Mouse (Mus musculus): ENCODE measurements around the gene Socs1. TPM values are rescaled to one million over a fixed set of nuclear protein-coding genes. Genes with fewer than 3 reads are reported as not detected.

Socs1 gene
- polyA plus RNA-seq (2014; fragmentation: Nextera tagmentation; extraction: Ambion mirVana) = 4.8 and 5.3 TPM in 2 replicates

DNA sequence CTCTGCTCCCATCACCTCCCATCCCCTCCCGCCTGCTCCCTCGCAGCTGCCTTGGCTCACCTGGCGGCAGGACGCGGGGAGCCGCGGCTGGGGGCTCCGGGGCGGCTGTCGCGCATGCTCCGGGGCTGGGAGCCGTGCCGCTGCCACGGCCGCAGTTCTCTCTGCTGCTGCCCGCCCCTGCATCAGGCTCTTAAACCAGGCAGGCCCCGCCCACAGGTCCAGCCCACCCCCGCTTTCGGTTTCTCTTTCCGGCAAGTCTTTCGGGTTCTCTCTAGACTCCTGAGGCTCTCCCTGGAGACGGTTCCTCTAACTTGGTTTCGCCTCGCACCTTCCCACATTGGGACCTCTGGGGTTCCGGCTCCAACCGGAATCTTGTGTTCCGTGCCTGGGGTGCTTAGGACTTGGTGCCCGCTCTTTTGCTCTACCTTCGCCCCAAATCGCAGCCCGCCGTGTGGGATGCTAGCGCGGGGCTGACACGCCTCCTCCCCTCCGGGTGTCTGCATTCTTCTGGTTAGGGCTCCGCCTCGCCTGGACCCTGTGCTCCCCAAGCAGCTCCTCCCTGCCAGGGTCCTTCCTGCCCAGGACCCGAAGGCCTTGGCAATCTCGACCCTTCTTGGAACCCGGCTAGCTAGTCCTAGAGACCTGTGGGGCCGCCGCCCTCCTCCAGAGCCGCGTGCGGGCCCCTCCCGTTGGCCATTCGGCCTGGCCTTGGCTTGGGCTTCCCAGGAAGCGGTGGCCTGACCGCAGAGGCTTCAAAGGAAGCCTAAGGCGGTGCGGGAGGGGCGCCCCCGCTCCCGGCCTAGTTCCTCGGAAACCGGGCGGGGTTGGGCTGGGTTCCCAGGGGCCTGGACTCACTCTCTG, at the start of gene Socs1:
Gene Socs1 (minus strand): TSS at position 166 of the 861 bp plus-strand sequence.
- Histone ChIP-seq H3K4me2 (peak within 1 kb of the TSS; percentile 92), H3K9me3 (replicated peaks; ENCODE audit: control insufficient read depth, low read length) (no peaks in the 10 kb centered on the region), H3K36me3 (ENCODE audit: control insufficient read depth, insufficient read depth, low read length) (no peaks in the 10 kb centered on the region), H3K27ac (ENCODE audit: low read depth, low read length) (peak within 1 kb of the TSS; percentile 96), H3K4me1 (ENCODE audit: control insufficient read depth, insufficient read depth, low read length) (peaks cover 48% of the 10 kb centered on the region), H3K27me3 (ENCODE audit: control insufficient read depth, insufficient read depth, low read length) (peaks cover 4% of the 10 kb centered on the region; the same call in 1 of the 2 replicates), H3K9ac (ENCODE audit: low read depth, low read length) (peak within 1 kb of the TSS; percentile 84), H3K4me3 (ENCODE audit: low read depth, low read length) (peak within 1 kb of the TSS; percentile 74)
- ATAC-seq (replicated peaks; ENCODE audit: insufficient number of reproducible peaks, low FRiP score, low TSS enrichment) = peak; percentile 81
- under 1% methylated on average over 56 of the region's 59 CpGs for WGBS (ENCODE audit: insufficient replicate concordance)

DNA sequence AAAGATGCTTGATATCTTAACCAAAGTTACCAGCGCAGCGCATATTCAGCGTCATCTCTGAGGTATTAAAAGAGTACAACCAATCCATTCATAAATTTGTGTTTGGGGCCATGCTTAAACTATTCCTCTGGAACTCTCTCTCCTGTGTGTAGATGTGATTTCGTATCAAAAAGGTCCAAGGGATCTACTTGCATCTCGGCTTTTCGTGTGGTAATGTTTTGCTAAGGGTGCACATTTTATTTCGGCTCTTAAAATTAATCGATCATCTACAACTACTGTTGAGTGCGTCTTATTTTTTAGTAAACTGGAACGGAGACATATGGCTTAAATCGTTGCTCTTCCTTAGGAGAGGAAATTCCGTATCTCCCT, 49.2 kb upstream of the Socs1 start:
- Histone ChIP-seq H3K36me3 (ENCODE audit: control insufficient read depth, insufficient read depth, low read length) (no peaks in the 10 kb centered on the region), H3K9ac (ENCODE audit: low read depth, low read length) (peak overlapping the region; percentile 56; the same call in 1 of the 2 replicates), H3K4me3 (ENCODE audit: low read depth, low read length) (peak overlapping the region; percentile 88), H3K9me3 (replicated peaks; ENCODE audit: control insufficient read depth, low read length) (no peaks in the 10 kb centered on the region), H3K27me3 (ENCODE audit: control insufficient read depth, insufficient read depth, low read length) (no peaks in the 10 kb centered on the region), H3K4me1 (ENCODE audit: control insufficient read depth, insufficient read depth, low read length) (peaks cover 23% of the 10 kb centered on the region), H3K4me2 (peak overlapping the region; percentile 94), H3K27ac (ENCODE audit: low read depth, low read length) (no peak overlapping the region)
- ATAC-seq (replicated peaks; ENCODE audit: insufficient number of reproducible peaks, low FRiP score, low TSS enrichment) = no peak
- WGBS (ENCODE audit: insufficient replicate concordance) = 9% methylated on average over 12 of the region's 12 CpGs

DNA sequence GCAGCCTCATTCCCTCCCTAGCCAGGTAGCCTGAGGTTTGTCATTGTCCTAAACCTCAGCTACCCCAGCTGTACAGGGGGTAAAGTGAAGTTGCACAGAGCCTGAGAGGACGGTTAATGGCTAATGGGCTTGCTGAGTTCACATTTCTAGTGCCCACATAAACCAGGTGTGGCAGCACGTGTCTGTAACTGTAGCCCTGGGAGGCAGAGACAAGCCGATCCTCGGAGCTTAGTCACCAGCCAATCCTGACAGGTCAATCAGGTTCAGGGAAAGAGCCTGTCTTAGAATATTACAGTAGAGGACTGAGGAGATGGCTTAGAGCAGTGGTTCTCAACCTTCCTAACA, 43.1 kb upstream of the Socs1 start:
- Histone ChIP-seq H3K4me3 (ENCODE audit: low read depth, low read length) (no peak overlapping the region), H3K9me3 (replicated peaks; ENCODE audit: control insufficient read depth, low read length) (no peaks in the 10 kb centered on the region), H3K36me3 (ENCODE audit: control insufficient read depth, insufficient read depth, low read length) (no peaks in the 10 kb centered on the region), H3K9ac (ENCODE audit: low read depth, low read length) (no peak overlapping the region), H3K4me2 (no peak overlapping the region), H3K27me3 (ENCODE audit: control insufficient read depth, insufficient read depth, low read length) (no peaks in the 10 kb centered on the region), H3K4me1 (ENCODE audit: control insufficient read depth, insufficient read depth, low read length) (no peaks in the 10 kb centered on the region), H3K27ac (ENCODE audit: low read depth, low read length) (no peak overlapping the region)
- 69% methylated on average over 4 of the region's 4 CpGs for WGBS (ENCODE audit: insufficient replicate concordance)
- ATAC-seq (replicated peaks; ENCODE audit: insufficient number of reproducible peaks, low FRiP score, low TSS enrichment) = no peak

DNA sequence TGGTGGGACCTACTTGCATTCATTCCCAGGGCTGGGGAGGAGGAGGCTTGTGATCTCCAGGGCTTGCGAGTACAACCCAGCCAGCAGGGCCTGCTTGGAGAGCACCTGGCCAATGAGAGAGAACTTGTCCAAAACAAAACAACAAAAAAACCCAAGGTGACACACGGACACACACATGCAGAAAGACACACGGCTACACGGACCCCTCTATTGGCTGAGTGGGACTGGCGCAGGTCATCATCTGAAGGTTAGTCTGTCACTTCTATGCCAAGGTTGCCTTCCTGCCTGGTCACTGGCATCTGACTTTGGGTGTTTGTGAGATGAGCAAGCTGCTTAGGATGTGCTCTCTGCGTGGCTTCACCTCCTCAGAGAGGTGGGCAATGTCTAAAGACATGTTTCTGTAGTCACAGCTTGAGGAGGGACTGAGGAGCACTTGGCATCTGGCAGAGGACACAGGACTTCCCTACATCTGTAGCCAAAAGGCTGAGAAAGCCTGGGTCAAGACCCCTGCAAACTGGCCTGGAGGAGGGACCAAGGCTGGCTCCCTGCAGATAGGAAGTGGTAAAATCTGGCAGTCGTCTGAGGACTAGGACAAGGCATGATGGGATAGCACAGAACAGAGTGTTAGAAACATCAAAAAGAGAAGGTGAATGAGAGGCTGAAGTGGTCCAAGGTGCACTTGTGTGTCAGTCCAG, 42.6 kb upstream of the Socs1 start:
- no peak overlapping the region for H3K4me2 ChIP-seq
- ATAC-seq (replicated peaks; ENCODE audit: insufficient number of reproducible peaks, low FRiP score, low TSS enrichment) = no peak
- no peak overlapping the region for H3K27ac ChIP-seq (ENCODE audit: low read depth, low read length)
- H3K36me3 ChIP-seq (ENCODE audit: control insufficient read depth, insufficient read depth, low read length) = no peaks in the 10 kb centered on the region
- H3K27me3 ChIP-seq (ENCODE audit: control insufficient read depth, insufficient read depth, low read length) = no peaks in the 10 kb centered on the region
- no peaks in the 10 kb centered on the region for H3K4me1 ChIP-seq (ENCODE audit: control insufficient read depth, insufficient read depth, low read length)
- no peaks in the 10 kb centered on the region for H3K9me3 ChIP-seq (replicated peaks; ENCODE audit: control insufficient read depth, low read length)
- WGBS (ENCODE audit: insufficient replicate concordance) = 66% methylated on average over 7 of the region's 7 CpGs
- no peak overlapping the region for H3K4me3 ChIP-seq (ENCODE audit: low read depth, low read length)
- no peak overlapping the region for H3K9ac ChIP-seq (ENCODE audit: low read depth, low read length)

DNA sequence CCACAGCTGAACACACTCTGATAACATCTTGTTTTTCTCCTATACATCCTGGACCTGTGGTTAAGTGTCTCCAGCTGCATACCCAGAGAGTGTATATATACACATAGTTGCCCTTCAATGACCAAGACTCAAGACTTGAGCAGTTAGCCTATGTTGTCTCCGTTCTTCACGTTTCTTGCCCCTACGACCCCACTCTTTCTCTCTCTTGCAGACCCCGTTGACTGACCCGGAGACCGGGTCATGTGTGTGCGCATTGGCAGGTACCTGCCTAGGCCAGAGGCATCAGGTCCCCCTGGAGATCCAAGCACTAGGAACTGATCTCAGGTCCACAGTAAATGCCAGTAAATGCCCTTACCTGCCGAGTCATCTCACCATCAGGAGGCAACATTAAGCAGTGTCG, 41.9 kb upstream of the Socs1 start:
- Histone ChIP-seq H3K4me1 (ENCODE audit: control insufficient read depth, insufficient read depth, low read length) (no peaks in the 10 kb centered on the region), H3K9ac (ENCODE audit: low read depth, low read length) (no peak overlapping the region), H3K27ac (ENCODE audit: low read depth, low read length) (no peak overlapping the region), H3K4me3 (ENCODE audit: low read depth, low read length) (no peak overlapping the region), H3K36me3 (ENCODE audit: control insufficient read depth, insufficient read depth, low read length) (no peaks in the 10 kb centered on the region), H3K4me2 (no peak overlapping the region), H3K27me3 (ENCODE audit: control insufficient read depth, insufficient read depth, low read length) (no peaks in the 10 kb centered on the region), H3K9me3 (replicated peaks; ENCODE audit: control insufficient read depth, low read length) (no peaks in the 10 kb centered on the region)
- ATAC-seq (replicated peaks; ENCODE audit: insufficient number of reproducible peaks, low FRiP score, low TSS enrichment) = no peak
- WGBS (ENCODE audit: insufficient replicate concordance) = 86% methylated on average over 9 of the region's 9 CpGs

DNA sequence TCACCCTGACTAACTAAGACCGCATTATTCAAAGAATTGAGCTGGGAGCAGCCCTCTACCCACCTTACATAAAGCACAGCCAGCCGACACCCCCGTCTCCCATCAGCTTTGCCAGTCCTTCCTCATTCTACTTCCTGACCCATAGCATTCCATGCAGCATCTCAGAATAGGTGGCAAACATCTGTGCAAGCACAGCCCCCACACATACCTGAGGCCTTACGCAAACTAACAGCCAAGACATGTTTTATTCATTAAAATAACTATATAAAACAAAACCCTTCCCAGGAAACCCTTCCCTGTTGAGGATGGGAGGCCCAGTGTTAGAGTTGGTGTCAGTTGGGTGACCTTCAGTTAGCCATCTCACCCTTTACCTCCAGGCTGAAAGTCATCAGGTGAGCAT, 40.5 kb upstream of the Socs1 start:
- ATAC-seq (replicated peaks; ENCODE audit: insufficient number of reproducible peaks, low FRiP score, low TSS enrichment) = no peak
- 82% methylated on average over 4 of the region's 4 CpGs for WGBS (ENCODE audit: insufficient replicate concordance)
- H3K27ac ChIP-seq (ENCODE audit: low read depth, low read length) = no peak overlapping the region
- H3K36me3 ChIP-seq (ENCODE audit: control insufficient read depth, insufficient read depth, low read length) = no peaks in the 10 kb centered on the region
- no peak overlapping the region for H3K9ac ChIP-seq (ENCODE audit: low read depth, low read length)
- no peak overlapping the region for H3K4me2 ChIP-seq
- no peaks in the 10 kb centered on the region for H3K9me3 ChIP-seq (replicated peaks; ENCODE audit: control insufficient read depth, low read length)
- no peaks in the 10 kb centered on the region for H3K4me1 ChIP-seq (ENCODE audit: control insufficient read depth, insufficient read depth, low read length)
- no peak overlapping the region for H3K4me3 ChIP-seq (ENCODE audit: low read depth, low read length)
- no peaks in the 10 kb centered on the region for H3K27me3 ChIP-seq (ENCODE audit: control insufficient read depth, insufficient read depth, low read length)

DNA sequence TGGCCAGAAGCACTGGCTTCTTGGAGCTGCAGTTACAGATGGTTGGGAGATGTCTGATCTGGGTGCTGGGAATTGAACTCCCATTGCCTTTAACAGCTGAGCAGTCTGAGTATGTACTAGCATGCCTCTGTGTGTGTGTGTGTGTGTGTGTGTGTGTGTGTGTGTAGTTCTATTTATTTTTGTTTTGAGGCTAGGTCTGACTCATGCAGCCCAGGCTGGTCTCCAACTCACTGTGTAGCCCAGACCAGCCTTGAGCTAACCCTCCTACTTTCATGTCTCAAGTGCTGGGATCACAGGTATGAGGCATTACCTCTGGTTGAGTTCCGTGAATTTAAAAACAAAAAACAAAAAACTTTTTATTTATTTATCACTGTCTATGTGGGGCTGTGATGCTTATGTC, 39.2 kb upstream of the Socs1 start:
- Histone ChIP-seq H3K27ac (ENCODE audit: low read depth, low read length) (no peak overlapping the region), H3K27me3 (ENCODE audit: control insufficient read depth, insufficient read depth, low read length) (no peaks in the 10 kb centered on the region), H3K9me3 (replicated peaks; ENCODE audit: control insufficient read depth, low read length) (no peaks in the 10 kb centered on the region), H3K9ac (ENCODE audit: low read depth, low read length) (no peak overlapping the region), H3K36me3 (ENCODE audit: control insufficient read depth, insufficient read depth, low read length) (no peaks in the 10 kb centered on the region), H3K4me2 (no peak overlapping the region), H3K4me1 (ENCODE audit: control insufficient read depth, insufficient read depth, low read length) (peaks cover 8% of the 10 kb centered on the region), H3K4me3 (ENCODE audit: low read depth, low read length) (no peak overlapping the region)
- ATAC-seq (replicated peaks; ENCODE audit: insufficient number of reproducible peaks, low FRiP score, low TSS enrichment) = no peak
- WGBS (ENCODE audit: insufficient replicate concordance) = 74% methylated on average over 1 of the region's 1 CpGs

DNA sequence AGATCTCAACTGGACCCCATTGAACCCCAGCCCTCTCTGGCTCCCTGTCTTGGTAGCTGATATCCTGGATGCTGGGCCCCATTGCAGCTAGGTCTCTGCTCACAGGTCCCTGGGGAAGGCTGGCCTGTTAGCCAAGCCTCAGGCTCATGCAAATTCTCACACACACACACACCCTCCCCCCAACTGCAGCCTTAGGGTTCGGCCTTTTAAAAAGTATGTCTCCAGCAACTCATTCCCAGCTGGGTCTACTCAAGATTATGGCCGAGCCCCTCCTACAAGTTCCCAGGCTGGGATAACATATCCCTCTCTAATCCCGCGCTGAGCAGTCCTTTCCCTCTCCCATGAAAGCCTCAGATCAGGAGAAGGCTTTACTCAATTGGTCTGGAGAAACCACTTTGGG, 36.1 kb upstream of the Socs1 start:
- no peaks in the 10 kb centered on the region for H3K9me3 ChIP-seq (replicated peaks; ENCODE audit: control insufficient read depth, low read length)
- H3K4me2 ChIP-seq = no peak overlapping the region
- H3K9ac ChIP-seq (ENCODE audit: low read depth, low read length) = no peak overlapping the region
- 61% methylated on average over 4 of the region's 4 CpGs for WGBS (ENCODE audit: insufficient replicate concordance)
- no peak overlapping the region for H3K27ac ChIP-seq (ENCODE audit: low read depth, low read length)
- no peaks in the 10 kb centered on the region for H3K36me3 ChIP-seq (ENCODE audit: control insufficient read depth, insufficient read depth, low read length)
- peaks cover 10% of the 10 kb centered on the region for H3K4me1 ChIP-seq (ENCODE audit: control insufficient read depth, insufficient read depth, low read length)
- H3K4me3 ChIP-seq (ENCODE audit: low read depth, low read length) = no peak overlapping the region
- no peak for ATAC-seq (replicated peaks; ENCODE audit: insufficient number of reproducible peaks, low FRiP score, low TSS enrichment)
- H3K27me3 ChIP-seq (ENCODE audit: control insufficient read depth, insufficient read depth, low read length) = no peaks in the 10 kb centered on the region
